Mouse (Mus musculus) CH12F3 (cell line): ENCODE results near the gene Cog6.

Experiments
- in situ Hi-C: fragments of 300-500 bp; cut with MboI; formaldehyde crosslinking; loops from 2 replicates; pipeline ENCODE4 v1.14.3; 2020; ENCODE audit warnings: low sequenced_read_pairs

Cog6 gene

GRCm38 (mm10) chr3:52967046-52967445, 50.0 kb downstream of the Cog6 start:
- in situ Hi-C loops, result no loop called here

GRCm38 (mm10) chr3:52964206-52964605, 52.8 kb downstream of the Cog6 start:
- in situ Hi-C loops, result no loop called here

- in situ Hi-C loops, result no loop called here
Measured at GRCm38 (mm10) chr3:52963441-52963840, 53.6 kb downstream of the Cog6 start.

GRCm38 (mm10) chr3:52962391-52962790, 54.6 kb downstream of the Cog6 start:
- in situ Hi-C loops, result no loop called here

- in situ Hi-C loops, result no loop called here
Measured at GRCm38 (mm10) chr3:52961661-52962060, 55.4 kb downstream of the Cog6 start.

GRCm38 (mm10) chr3:52960951-52961350, 56.1 kb downstream of the Cog6 start:
- in situ Hi-C loops, result no loop called here

GRCm38 (mm10) chr3:52958444-52959120, 58.5 kb downstream of the Cog6 start:
- in situ Hi-C loops, result no loop called here

GRCm38 (mm10) chr3:52957861-52958260, 59.2 kb downstream of the Cog6 start:
- in situ Hi-C loops, result no loop called here

GRCm38 (mm10) chr3:52956236-52956635, 60.8 kb downstream of the Cog6 start:
- in situ Hi-C loops, result no loop called here

GRCm38 (mm10) chr3:52955481-52956019, 61.5 kb downstream of the Cog6 start:
- in situ Hi-C loops, result no loop called here

GRCm38 (mm10) chr3:52954656-52955055, 62.4 kb downstream of the Cog6 start:
- in situ Hi-C loops, result no loop called here

- in situ Hi-C loops, result no loop called here
Measured at GRCm38 (mm10) chr3:52953831-52954230, 63.2 kb downstream of the Cog6 start.

GRCm38 (mm10) chr3:52948824-52949223, 68.2 kb downstream of the Cog6 start:
- in situ Hi-C loops, result no loop called here

GRCm38 (mm10) chr3:52947444-52947843, 69.6 kb downstream of the Cog6 start:
- in situ Hi-C loops, result no loop called here

- in situ Hi-C loops, result no loop called here
Measured at GRCm38 (mm10) chr3:52940832-52941468, 76.1 kb downstream of the Cog6 start.

- in situ Hi-C loops, result no loop called here
Measured at GRCm38 (mm10) chr3:52938398-52938797, 78.6 kb downstream of the Cog6 start.

GRCm38 (mm10) chr3:52937739-52938306, 79.2 kb downstream of the Cog6 start:
- in situ Hi-C loops, result no loop called here

GRCm38 (mm10) chr3:52931956-52932355, 85.1 kb downstream of the Cog6 start:
- in situ Hi-C loops, result no loop called here
